Mouse (Mus musculus) cerebellum, adult 9-11 months (tissue): Measurements from ENCODE around the gene Abcf2.
A peak's percentile ranks its signal among the peaks of the same experiment; 100 is the strongest.

Experiments used
- DNase-seq: peaks from one replicate; pipeline ENCODE4 v3.0.0; 2022

Gene Abcf2

DNA sequence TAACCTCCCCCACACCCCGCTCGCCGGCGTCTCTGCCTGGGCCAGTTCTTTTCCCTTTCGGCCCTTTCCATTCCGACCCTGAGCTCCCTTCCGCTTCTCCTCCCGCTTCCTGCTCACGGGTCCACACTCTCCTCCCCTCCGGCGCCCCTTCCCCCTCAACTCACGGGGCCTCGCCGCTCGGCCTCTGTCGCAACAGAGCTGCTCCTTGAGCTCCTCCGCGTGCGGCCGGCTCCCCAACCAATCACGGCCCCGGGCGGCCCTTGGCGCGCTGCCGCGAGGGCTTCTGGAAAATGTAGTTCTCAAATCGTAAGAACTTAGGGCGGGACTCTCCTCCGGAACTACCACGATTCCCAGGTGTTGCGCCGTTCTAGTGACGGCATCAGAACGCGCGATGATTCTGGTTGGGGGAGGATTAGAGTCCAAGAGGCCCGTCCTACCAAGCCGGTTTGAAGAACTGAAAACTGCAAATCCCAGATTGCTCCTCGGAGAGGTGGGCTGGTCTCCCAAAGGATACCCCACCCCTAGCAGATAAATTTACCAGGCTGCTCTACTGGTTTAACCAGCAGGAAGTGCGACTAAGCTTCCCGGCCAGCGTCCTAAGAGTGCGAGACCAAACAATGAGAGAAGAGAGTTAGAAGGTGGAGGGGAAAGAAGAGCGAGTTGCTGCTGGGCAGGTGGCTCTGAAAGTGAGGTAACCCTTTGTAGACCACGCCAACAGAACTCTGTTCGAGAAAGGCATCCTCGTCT, at the start of gene Abcf2:
Abcf2 (minus strand) TSS at position 285 of the 747 bp plus-strand sequence.
- peak; percentile 100 for DNase-seq

DNA sequence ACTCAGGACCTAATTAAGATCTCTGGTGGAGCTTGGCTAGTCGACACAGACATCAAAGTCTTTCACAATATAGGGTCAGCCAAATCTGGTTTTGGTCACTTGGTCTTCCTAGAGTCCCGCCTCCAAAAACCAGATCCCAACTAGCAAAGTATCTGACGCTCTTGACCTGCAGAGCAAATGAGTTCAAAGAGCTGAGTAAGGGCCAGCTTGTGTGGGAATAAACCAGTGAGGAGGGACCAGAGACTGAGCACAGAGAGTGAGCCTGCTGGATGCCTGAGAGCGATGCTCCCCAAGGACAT, 47.5 kb upstream of the Abcf2 start:
- peak; percentile 43 for DNase-seq

DNA sequence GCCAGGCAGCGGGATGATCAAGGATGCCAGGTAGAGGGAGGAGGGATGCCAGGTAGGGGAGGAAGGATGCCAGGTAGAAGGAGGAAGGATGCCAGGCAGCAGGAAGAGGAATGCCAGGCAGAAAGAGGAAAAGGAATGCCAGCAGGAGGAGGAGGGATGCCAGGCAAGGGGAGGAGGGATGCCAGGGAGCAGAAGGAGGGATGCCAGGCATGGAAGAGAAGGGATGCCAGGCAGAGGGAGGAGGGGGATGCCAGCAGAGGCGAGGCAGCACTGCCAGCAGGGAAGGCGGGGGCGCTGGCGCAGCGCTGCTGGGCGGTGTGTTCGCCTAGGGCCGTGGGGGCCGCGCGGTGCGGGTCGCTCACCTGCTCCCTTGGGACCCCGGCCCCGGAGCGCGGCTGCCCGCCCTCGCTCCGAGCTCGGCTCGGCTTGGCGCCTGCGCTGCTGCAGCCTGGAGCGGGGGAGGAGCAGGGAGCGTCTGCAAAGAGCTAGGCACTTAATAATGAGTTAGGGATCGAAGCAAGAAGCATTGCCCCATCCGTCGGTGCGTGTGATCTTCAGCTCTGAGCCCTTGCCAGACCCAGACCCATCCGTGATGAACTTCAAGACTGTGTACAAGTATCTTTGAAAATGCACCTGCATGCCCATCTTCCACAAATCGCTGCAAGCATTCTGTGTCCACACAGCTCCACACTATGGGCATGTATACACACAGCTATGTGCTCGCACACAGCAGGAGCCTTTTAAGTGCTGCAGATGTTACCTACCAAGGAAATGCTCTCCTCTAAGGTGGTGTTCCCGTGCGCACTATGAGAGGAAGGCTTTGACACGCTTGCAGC, 46.9 kb upstream of the Abcf2 start, which contains the start of gene Smarcd3:
Smarcd3 (minus strand) TSS at position 426 of the 836 bp plus-strand sequence.
- DNase-seq: peak; percentile 97

DNA sequence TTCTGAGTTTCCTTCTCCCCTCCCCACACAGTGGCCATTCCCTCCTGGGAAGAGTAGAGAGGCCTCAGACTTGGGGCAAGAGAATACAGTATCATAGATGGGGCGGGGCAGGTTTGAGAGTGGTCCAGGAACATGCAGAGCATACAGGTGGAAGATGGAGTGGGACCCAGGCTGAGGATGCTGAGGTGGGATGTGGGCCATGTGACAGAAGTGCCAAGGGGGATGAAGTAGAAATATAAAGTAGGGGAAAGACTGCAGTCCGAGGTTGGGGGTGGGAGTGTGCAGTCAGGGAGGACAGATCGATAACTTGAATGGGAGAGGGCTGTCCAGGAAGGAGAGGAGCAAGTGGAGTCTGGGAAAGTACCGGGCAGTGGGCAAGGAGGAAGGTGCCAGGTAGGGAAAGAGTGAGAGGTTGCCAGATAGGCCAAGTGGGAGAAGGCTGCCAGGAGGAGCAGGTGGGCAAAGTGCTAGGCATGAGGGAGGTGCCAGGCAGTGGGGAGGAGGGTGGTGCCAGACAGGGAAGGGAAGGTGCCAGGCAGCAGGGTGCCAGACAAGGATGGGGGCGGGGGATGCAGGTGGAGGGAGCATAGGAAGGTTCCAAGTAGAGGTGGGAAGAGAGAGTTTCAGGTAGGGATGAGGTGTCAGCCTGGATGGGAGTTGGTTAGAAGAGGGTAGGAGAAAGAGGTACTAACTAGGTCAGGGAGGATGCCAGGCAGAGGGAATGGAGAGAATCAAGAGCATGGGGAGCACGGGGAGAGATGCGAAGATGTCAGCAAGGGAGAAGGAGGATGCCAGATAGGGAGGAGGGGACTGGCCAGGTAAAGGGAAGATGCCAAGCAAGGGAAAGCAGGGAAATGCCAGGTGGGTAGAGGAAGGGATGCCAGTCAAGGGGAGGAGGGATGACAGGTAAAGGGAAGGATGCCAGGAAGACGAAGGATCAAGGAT, 46.0 kb upstream of the Abcf2 start:
- DNase-seq: peak; percentile 96

DNA sequence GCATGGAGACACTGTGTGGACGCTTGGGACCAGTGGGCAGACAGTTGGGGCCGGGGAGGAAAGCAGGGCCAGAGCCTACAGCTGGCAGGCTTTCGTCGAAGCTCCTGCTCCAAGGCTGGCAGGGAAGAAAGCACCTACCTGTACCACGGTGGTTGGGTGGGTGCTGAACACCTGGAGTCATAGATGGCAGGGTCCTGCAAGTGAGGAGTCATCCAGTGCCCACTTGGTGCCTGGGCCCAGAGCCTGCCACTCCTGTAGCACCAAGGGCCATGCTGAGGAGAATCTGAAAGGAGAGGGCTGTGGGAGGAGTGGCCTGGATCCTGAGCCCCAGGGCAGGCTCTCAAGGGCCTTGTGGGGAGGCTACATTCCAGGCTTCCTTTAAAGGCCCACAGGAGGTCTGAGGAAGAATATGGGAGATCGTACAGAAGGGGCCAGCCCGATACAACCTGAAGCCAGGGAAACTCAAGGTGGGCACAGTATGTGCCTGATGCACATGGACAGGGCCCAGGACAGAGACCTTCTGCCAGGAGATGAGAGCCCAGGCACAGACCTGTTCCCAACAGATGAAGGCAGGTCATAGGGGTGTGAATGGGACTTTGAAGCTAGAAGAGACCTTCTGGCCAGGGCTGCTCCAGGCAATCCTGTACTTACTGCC, 45.2 kb upstream of the Abcf2 start:
- peak; percentile 76 for DNase-seq

DNA sequence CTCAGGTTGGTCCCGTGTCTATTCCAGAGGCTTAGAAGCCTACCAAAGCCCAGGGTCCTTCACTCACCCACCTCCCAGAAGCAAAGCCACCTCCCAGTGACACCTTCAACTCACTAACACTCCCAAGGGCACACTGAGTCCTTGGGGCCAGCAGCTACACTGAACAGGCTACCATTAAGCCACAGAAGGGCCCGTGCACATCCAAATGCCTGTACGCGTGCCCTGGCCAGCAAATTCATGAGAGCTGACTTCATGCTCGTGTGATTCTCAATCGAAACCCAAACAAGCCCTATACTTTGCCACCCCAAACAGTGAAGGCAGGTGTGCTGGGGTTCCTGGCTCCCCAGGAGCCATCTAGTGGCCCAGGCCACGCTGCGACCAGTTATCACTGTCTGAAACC, 43.4 kb upstream of the Abcf2 start:
- DNase-seq: peak; percentile 31

DNA sequence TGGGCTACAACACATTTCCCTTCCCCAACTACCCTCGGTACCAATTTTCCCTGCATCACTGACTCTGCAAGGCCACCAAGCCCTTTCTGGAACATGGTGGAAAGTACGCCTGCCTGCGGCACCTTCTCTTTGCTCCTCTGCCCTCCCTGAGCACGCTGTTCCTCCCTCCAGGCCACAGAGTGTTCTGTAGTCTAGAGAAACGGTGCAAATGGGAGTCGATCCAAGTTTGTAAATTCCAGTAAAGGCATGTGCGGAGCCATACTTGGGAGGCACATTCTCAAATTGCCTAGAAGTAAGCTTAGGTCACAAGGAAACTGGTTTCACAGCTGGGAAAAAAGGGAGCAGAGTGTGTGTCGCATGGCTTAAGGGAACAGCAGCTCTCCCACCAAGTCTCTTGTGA, 42.8 kb upstream of the Abcf2 start:
- no peak for DNase-seq

DNA sequence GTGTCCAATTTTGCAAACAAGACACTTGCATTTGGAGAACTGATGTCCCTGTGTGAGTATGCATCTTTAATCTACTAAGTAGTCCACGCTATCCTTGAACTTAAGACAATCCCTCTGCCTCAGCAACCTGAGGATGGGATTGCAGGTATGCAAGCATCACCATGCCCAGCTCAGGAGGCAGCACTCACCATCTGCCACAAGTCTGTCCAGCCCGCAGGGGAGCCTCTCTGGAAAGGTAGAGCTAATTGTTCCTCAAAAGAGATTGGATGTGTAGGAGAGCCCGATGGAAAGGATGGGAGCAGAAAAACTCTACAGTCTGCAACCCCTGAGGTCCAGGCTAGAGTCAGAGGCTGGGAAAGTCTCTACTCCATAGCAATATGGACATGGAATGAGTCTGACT, 41.7 kb upstream of the Abcf2 start:
- DNase-seq: peak; percentile 35

DNA sequence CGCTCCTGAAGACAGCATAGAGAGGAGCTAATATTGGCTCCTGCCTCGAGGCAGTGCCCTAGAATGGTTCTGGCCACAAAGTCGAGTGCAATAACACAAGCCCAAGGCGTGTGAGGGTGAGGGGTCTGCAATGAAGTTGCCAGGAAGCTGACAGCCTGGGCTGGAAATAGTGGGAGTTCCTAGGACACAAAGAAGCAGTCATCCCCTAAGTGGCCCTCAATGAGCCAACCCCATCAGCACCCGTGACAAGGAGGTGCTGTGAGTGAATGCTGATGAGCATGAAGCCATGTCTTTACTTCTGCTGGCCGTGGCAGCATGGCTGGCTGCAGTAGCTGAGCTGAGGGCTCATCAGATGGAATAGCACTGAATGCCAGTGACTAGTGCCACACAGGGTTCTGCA, 37.8 kb upstream of the Abcf2 start:
- no peak for DNase-seq

DNA sequence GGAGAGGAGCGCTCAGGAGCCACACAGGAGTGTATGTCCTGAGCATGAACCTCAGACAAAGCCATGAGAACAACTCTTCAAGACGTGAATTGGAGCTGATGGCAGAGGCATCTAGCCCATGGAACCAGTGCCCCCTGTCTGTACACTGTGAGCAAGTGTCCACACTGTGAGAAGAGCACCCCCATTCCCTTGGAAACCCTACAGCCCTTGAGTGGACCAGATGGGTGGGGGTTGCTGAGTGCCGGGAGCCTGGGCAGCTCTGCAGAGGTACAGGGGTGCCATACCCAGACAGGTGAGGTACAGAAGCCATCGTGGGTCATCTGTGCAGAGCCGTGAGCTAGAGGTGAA, 35.0 kb upstream of the Abcf2 start:
- DNase-seq: no peak

DNA sequence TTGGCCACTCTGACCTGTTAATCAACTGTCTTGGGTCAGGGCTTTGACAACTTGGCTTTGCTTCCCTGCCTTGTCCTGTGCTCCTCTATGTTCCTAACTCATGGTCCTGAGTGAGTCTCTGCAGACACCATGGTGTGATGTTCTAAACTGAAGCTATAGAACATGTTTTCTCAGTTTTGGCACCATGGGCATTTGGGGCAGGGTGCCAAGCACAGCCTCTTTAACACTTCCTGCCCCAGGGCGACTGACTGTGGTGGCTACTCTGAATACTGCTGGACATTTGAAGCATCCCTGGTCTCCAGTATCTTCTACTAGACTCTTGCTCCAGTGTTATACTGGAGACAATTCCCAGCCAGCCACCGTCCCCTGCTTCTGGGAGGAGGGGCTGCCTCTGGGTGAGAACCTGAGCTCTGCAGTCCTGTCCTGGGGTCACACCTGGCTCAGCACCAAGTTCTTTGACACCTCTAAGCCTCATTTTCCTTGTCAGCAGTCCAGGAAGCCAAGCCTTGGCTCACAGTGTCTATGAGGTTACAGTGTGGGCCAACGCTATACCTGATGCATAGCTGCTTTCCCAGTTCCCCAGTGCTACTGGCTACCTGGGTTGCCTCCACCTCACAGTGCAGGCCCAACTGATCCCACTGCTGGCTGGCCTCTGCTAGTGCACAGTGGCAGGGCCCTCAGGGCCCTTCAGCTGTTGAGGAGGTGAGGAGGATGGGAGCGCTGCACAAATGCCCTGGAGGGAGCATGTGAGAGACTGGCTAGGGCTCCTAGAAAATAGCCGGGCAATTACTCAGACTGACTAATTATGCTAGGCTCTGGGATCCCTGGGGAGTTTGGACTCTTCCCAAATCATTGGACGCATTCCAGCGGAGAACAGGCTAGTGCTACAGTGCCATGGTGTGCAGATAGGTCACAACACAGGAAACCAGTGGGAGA, 34.4 kb upstream of the Abcf2 start:
- peak; percentile 82 for DNase-seq

DNA sequence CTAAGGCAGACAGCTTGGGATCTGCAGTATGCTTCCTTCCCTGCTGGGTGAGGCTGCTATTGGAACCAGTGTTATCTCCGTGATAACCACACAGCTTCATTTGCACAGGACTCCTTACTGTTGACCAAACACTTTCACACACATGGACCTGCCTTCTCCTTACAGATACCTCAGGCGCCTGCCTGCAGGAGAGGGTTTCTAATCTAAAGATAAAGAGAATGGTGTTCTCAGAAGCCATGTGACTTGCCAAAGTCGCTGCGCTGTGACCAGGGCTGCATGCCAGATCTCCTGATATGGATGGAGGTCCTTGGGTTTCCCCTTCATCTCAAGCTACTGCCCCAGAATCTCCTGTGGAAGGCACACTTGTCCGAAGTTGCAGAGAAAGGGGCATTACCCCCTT, 32.1 kb upstream of the Abcf2 start:
- DNase-seq: no peak

DNA sequence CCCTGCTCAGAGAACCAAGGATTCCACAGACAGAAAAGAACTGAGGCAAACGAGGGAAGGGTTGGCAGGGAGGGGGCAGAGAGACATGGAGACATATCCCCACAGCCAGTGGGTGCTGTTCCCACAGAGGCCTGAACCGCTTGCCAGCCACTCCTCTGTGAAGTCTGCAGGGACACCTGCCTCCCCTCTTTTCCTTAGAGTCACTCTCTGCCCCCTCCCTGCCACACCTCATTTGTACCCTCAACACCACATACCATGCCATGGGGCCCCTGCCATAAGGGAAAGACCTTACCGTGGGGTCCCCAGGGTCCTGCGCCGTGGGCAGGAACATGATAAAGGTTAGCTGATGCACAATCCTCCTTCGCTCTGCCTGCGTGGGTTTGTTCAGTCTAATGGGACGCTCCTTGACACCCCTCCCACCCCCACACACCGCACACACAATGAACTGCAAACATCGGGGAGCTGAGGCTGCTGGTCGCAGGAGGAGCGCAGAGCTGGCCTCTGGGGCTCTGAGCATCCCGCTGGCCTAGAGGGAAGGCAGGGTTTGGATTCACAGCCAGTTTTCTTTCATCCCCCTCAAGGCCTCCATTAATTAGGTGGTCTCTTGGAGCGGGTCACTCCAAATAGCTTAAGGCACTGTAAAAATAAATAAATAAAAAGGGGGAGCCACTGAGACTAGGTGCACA, 28.9 kb upstream of the Abcf2 start:
- DNase-seq: peak; percentile 50

DNA sequence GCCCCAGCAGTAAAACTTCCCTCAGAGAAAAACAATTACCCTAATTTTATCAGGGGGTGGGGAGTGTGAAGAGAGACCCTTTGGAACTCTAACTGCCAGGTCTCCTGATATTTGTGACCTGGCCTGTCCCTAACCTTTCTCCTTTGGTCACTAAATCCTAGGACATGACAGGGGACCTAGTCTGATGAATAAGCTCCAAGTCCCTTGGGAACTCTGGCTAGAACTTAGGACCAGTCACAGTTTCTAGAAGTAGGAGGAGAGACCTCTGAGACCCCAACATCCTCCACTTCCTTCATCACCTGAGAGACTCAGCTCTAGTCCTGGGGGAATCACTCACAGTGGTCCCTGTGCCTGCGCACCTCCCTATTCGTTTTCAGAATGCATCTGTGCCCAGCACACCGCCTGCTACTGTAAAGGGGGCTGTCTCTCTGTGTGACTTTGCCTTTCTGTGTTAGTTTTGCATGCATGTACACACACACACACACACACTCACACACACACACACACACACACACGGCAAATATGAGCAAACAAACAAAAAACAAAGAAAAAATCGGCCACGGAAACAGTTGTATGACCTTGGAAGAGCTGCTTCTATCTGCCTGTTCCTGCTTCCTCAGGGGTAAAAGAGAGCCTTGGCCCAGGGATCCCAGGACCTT, 28.2 kb upstream of the Abcf2 start:
- no peak for DNase-seq

DNA sequence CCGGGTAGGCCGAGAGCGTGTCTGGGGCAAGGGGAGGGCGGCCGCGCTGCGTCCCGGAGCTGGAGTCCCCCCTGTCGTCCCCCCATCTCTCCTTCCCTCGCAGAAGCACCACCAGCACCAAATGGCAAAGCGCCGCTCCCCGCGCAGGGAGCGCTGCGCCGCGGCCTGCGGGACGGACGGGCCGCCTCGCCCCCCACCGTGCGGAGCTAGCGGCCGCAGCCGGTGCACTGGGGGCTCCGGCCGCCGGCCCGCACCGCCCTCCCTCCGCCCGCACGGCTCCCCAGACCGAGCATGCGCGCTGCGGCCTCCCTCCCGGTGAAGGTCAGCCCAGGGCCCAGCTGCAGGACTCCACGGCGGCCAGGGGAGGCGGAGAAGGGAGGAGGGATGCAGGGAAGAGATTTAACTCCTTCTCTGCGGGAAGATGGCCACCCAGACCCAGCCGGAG, 27.4 kb upstream of the Abcf2 start:
- DNase-seq: peak; percentile 87

DNA sequence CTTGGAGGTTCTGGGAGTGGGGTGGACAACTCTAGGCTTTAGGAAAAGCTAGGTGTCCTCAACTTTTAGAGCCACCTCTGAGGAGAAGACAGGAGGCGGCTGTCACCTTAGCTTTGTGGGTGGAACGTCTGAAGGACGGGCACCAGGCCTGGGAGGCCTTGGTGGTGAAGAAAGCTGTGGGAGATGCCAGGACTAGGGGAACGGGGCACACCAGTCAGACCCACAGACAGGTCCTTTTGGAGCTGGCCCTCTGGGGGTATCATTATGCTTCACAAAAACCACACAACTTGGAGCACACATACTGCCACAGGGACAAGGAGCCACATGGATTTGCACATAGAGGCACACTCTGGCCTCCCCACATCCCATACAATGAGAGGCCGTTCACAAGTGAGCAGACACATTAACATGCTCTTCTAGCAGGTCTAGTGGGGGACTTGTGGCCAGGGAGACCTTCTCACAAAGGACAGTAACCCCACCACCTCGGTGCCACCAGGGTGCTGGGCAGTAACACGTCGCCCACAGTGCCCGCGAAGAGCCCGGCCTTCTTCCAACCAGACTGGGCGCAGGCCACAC, 26.9 kb upstream of the Abcf2 start:
- DNase-seq: peak; percentile 53

DNA sequence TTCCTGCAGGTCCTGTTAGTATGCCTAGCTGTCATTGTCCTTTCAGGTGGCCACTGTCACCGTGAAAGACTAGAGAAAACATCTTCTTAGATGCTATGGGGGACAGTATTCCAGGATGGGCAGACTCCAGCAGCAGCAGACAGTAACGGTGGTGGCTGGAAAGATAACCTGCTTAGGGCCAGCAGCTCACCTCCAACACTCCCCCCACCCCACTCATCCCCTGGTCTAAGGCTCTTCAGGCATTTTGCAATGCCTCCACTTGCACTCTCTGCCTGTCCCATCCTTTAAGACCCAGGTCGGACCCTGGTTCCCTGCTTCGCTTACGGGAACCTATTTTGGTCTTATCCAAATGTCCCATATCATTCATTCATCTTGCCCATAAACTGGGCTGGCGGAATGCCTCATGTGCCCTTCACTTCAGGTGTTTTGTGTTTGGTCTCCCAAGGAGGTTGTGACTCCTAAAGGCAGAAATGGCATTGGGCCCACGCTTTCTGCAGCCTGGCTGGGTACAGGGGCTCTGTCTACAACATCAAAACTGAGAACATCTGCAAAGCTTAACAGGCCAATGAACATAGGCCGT, 26.3 kb upstream of the Abcf2 start:
- peak; percentile 62 for DNase-seq

DNA sequence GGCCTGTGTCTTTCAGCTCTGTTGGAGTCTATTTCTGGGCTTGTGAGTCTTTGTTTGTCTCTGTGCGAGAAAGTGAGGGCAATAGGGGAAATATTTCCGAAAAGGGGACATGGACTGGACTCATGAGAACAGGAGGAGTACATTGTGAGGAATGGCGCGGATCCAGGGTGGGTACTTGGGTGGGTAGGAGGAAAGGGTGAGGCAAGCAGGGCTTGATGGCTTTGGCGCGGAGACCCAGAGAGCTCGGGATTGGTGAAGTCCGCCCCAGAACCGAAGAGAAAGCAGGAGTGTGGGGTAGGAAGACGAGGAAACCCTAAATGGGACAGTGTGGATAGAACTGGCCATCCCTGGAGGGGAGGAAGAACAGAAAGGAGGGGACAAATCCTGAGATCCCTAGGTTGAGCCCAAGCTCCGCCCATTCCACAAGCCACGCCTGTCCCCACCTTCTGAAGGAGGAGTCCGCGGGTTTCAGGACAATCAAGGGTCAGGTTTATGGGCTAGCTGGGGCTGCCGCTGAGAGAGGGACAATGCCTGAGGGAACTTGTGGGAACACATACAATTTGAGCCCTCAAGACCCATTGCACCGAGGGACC, 25.6 kb upstream of the Abcf2 start:
- DNase-seq: peak; percentile 83
